Mouse (Mus musculus): ENCODE measurements around the gene Sntg2.

Sntg2 gene

GRCm38 (mm10) chr12:30202763-30203162, 170.4 kb downstream of the Sntg2 start:
- no peak for DNase-seq (ENCODE audit: low spot score)

- no peak for DNase-seq (ENCODE audit: low spot score)
Observed at GRCm38 (mm10) chr12:30201031-30201430, 172.1 kb downstream of the Sntg2 start.

- no peak for DNase-seq (ENCODE audit: low spot score)
Observed at GRCm38 (mm10) chr12:30200621-30201020, 172.6 kb downstream of the Sntg2 start.

- DNase-seq (ENCODE audit: low spot score) = peak; percentile 18
Observed at GRCm38 (mm10) chr12:30199735-30200134, 173.4 kb downstream of the Sntg2 start.

- no peak for DNase-seq (ENCODE audit: low spot score)
Observed at GRCm38 (mm10) chr12:30198250-30198649, 174.9 kb downstream of the Sntg2 start.

- no peak for DNase-seq (ENCODE audit: low spot score)
Observed at GRCm38 (mm10) chr12:30181721-30182120, 191.5 kb downstream of the Sntg2 start.

- DNase-seq (ENCODE audit: low spot score) = no peak
Observed at GRCm38 (mm10) chr12:30179623-30180022, 193.6 kb downstream of the Sntg2 start.

GRCm38 (mm10) chr12:30177966-30178365, 195.2 kb downstream of the Sntg2 start:
- no peak for DNase-seq (ENCODE audit: low spot score)

GRCm38 (mm10) chr12:30177529-30177928, 195.6 kb downstream of the Sntg2 start:
- DNase-seq (ENCODE audit: low spot score) = no peak

GRCm38 (mm10) chr12:30168491-30168890, 204.7 kb downstream of the Sntg2 start:
- no peak for DNase-seq (ENCODE audit: low spot score)

GRCm38 (mm10) chr12:30164538-30164937, 208.6 kb downstream of the Sntg2 start:
- no peak for DNase-seq (ENCODE audit: low spot score)

GRCm38 (mm10) chr12:30164005-30164404, 209.2 kb downstream of the Sntg2 start:
- no peak for DNase-seq (ENCODE audit: low spot score)

GRCm38 (mm10) chr12:30161731-30162406, 211.3 kb downstream of the Sntg2 start:
- DNase-seq (ENCODE audit: low spot score) = no peak

GRCm38 (mm10) chr12:30160475-30160874, 212.7 kb downstream of the Sntg2 start:
- peak; percentile 11 for DNase-seq (ENCODE audit: low spot score)

GRCm38 (mm10) chr12:30159788-30160187, 213.4 kb downstream of the Sntg2 start:
- DNase-seq (ENCODE audit: low spot score) = no peak

- DNase-seq (ENCODE audit: low spot score) = no peak
Observed at GRCm38 (mm10) chr12:30154079-30154673, 219.0 kb downstream of the Sntg2 start.

GRCm38 (mm10) chr12:30142085-30142484, 231.1 kb downstream of the Sntg2 start:
- peak; percentile 22 for DNase-seq (ENCODE audit: low spot score)

- DNase-seq (ENCODE audit: low spot score) = no peak
Observed at GRCm38 (mm10) chr12:30132524-30132923, 240.7 kb downstream of the Sntg2 start, which contains the start of gene Tpo. Gene Tpo (minus strand): TSS chr12:30132624.

GRCm38 (mm10) chr12:30129411-30129716, 243.8 kb downstream of the Sntg2 start:
- no peak for DNase-seq (ENCODE audit: low spot score)

- DNase-seq (ENCODE audit: low spot score) = peak; percentile 67
Observed at GRCm38 (mm10) chr12:30128561-30129410, 244.4 kb downstream of the Sntg2 start.

Measured in urinary bladder, postnatal 14 days (tissue).